Mouse (Mus musculus) C2C12 (cell line): ENCODE measurements around the gene Zbtb7b. TPM values are rescaled to one million over a fixed set of nuclear protein-coding genes. Genes with fewer than 3 reads are reported as not detected.
"Not testable (repeated sequence)": the region's sequence is repeated elsewhere in the genome, so short reads cannot be mapped to it uniquely, and the experiment has no call there.

ENCODE experiments used
- H3K27me3 ChIP-seq: one replicate; pipeline ENCODE4 v1.6.1; 2011; ENCODE audit not compliant: control insufficient read depth, insufficient read depth, insufficient read length
- H3K36me3 ChIP-seq: one replicate; pipeline ENCODE4 v1.6.1; 2011; ENCODE audit not compliant: control insufficient read depth, insufficient read depth
- H3K4me3 ChIP-seq: one replicate; pipeline ENCODE4 v1.5.1; 2011; ENCODE audit warnings: mild to moderate bottlenecking, control low read depth; ENCODE audit not compliant: poor library complexity, insufficient read depth, severe bottlenecking
- H3K79me2 ChIP-seq: one replicate; pipeline ENCODE4 v1.6.1; 2011; ENCODE audit not compliant: control insufficient read depth, insufficient read depth
- H3K79me3 ChIP-seq: one replicate; pipeline ENCODE4 v1.6.1; 2011; ENCODE audit warnings: low read depth, control low read depth
- H3ac ChIP-seq: one replicate; pipeline ENCODE3; 2011; ENCODE audit warnings: low read depth; ENCODE audit not compliant: control insufficient read depth, insufficient read length
- CEBPB ChIP-seq: IDR thresholded peaks from one replicate; pipeline ENCODE4 v1.6.1; 2011; ENCODE audit warnings: low read depth, mild to moderate bottlenecking, control low read depth, moderate library complexity
- CTCF ChIP-seq: IDR thresholded peaks from one replicate; pipeline ENCODE4 v1.5.1; 2011; ENCODE audit not compliant: control insufficient read depth, insufficient read depth, insufficient read length
- FOSL1 ChIP-seq: IDR thresholded peaks from one replicate; pipeline ENCODE4 v1.8.0; 2011; ENCODE audit warnings: mild to moderate bottlenecking, low read length; ENCODE audit not compliant: poor library complexity, insufficient read depth, severe bottlenecking
- MAX ChIP-seq: IDR thresholded peaks from one replicate; pipeline ENCODE4 v1.6.1; 2011; ENCODE audit warnings: mild to moderate bottlenecking, control low read depth
- MYOD1 ChIP-seq: IDR thresholded peaks from one replicate; pipeline ENCODE4 v1.6.1; 2011; ENCODE audit warnings: low read depth; ENCODE audit not compliant: control insufficient read depth, insufficient read length
- MYOG ChIP-seq: IDR thresholded peaks from one replicate; pipeline ENCODE4 v1.6.1; 2011; ENCODE audit not compliant: control insufficient read depth, insufficient read length; ENCODE audit errors: extremely low read depth
- USF1 ChIP-seq: IDR thresholded peaks from one replicate; pipeline ENCODE4 v1.6.1; 2011; ENCODE audit warnings: low read depth, mild to moderate bottlenecking, control low read depth, moderate library complexity
- polyA plus RNA-seq: library from polyadenylated mRNA; unstranded; fragments of >200 nt; fragmentation: generic; extraction: Trizol; gene quantifications from one replicate; pipeline ENCODE4 v1.2.1, GENCODE M21; 2012; ENCODE audit warnings: missing spikeins

The Zbtb7b gene
- polyA plus RNA-seq, 1 experiment, result 29.5 TPM

GRCm38 (mm10) chr3:89434532-89434931 lies 40.0 kb upstream of the Zbtb7b start:
- peaks cover 35% of the 10 kb centered on the region for H3K79me3 ChIP-seq
- H3K4me3 ChIP-seq, result no peak overlapping the region
- no peak overlapping the region for H3ac ChIP-seq

GRCm38 (mm10) chr3:89432606-89433005 lies 38.0 kb upstream of the Zbtb7b start:
- Histone ChIP-seq H3K79me3 (peaks cover 33% of the 10 kb centered on the region), H3K36me3 (peaks cover 30% of the 10 kb centered on the region), H3K27me3 (no peaks in the 10 kb centered on the region), H3K79me2 (peaks cover 48% of the 10 kb centered on the region), H3ac (no peak overlapping the region), H3K4me3 (no peak overlapping the region)
- no peak for TF ChIP-seq MYOD1
- TF ChIP-seq CEBPB, result no peak
- TF ChIP-seq MYOG, result no peak
- TF ChIP-seq CTCF, result no peak
- no peak for TF ChIP-seq USF1
- TF ChIP-seq MAX, result no peak
- TF ChIP-seq FOSL1, result no peak

More at GRCm38 (mm10) chr3:89434532-89434931, 40.0 kb upstream of the Zbtb7b start:
- TF ChIP-seq MYOD1 (no peak), CTCF (no peak), MYOG (no peak), FOSL1 (no peak), USF1 (no peak), MAX (no peak), CEBPB (no peak)
- H3K36me3 ChIP-seq, result peaks cover 23% of the 10 kb centered on the region
- H3K79me2 ChIP-seq, result peaks cover 48% of the 10 kb centered on the region
- H3K27me3 ChIP-seq, result no peaks in the 10 kb centered on the region

DNA sequence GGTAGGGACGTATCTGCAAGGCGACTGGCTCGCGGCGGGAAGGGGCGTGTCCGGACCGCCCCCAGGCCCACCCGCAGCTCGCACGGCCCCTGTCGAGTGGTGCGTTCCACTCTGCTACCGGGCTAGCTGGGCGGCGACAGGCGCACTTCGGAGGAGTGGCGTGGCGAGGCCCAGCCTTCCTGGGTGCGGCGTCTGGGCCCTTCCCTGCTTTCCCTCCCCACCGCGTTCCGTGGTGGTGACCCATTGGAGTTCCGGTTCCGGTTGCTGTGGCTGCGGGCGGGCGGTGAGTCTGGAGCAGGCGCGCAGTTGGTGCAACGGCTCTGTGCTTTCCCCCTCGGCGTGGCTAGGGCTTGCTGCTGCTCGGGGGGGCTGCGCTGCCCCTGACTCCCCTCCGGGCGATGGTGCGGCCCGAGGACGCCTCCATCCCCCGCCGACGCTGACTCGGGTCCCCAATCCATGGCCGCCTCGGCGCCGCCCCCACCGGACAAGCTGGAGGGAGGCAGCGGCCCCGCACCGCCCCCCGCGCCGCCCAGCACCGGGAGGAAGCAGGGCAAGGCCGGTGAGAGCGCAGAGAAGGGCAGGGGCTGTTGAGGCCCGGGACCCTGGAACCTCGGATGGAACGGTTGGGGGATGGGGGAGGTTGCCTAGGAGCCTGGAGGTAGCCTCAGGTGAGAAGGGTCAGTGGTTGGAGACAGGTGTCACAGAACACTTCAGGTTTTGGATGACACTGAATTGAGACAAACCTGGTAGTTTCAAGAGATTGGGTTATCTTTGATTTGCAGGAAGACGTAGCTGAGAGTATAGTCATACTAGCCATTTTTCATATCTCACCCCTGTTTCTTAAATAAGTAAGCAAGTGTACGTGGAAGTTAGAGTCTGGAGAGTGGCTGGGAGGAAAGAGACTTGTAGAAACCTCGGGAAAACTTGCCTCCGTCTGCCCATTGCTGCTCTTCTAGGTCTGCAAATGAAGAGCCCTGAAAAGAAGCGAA lies 35.9 kb upstream of the Zbtb7b start, which contains the start of gene Pygo2:
Gene Pygo2, plus strand, starts transcription at position 44 of the 989 bp plus-strand sequence.
- no peaks in the 10 kb centered on the region for H3K27me3 ChIP-seq
- peak within 1 kb of the TSS; percentile 94 for H3ac ChIP-seq
- H3K79me2 ChIP-seq, result peaks cover 48% of the 10 kb centered on the region
- peak; percentile 14 for TF ChIP-seq MYOG
- TF ChIP-seq CTCF, result no peak
- no peak for TF ChIP-seq USF1
- TF ChIP-seq MYOD1, result no peak
- no peak for TF ChIP-seq MAX
- peaks cover 49% of the 10 kb centered on the region for H3K36me3 ChIP-seq
- peaks cover 33% of the 10 kb centered on the region for H3K79me3 ChIP-seq
- H3K4me3 ChIP-seq, result peak within 1 kb of the TSS; percentile 69

GRCm38 (mm10) chr3:89429021-89429420 lies 34.4 kb upstream of the Zbtb7b start:
- H3K27me3 ChIP-seq, H3ac ChIP-seq, H3K4me3 ChIP-seq: not testable (repeated sequence)
- H3K36me3 ChIP-seq, result peaks cover 59% of the 10 kb centered on the region
- peaks cover 33% of the 10 kb centered on the region for H3K79me3 ChIP-seq
- H3K79me2 ChIP-seq, result peaks cover 51% of the 10 kb centered on the region

- H3K79me3 ChIP-seq, result peaks cover 26% of the 10 kb centered on the region
- H3K27me3 ChIP-seq, result no peaks in the 10 kb centered on the region
- H3K36me3 ChIP-seq, result peaks cover 55% of the 10 kb centered on the region
- no peak overlapping the region for H3K4me3 ChIP-seq
- H3K79me2 ChIP-seq, result peaks cover 51% of the 10 kb centered on the region
- TF ChIP-seq USF1 (no peak), CTCF (no peak), CEBPB (no peak), MYOD1 (no peak), FOSL1 (no peak), MYOG (no peak)
- H3ac ChIP-seq, result no peak overlapping the region
Measured at GRCm38 (mm10) chr3:89425876-89426275, 31.3 kb upstream of the Zbtb7b start.

DNA sequence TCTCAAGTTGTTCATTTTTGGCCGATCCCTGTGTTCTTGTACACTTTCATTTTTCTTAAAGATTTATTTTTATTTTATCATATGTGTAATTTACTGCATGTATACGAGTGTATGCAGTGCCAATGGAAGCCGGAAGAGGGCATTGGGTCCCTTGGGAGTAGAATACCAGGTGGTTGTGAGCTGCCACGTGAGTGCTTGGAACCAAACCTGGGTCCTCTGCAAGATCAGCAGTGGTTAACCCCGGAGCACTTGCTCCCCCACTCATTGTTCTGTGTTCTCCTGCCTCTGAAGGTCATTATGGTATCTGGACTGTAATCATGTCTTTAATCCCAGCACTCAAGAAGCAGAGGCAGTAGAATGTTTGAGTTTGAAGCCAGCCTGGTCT lies 30.6 kb upstream of the Zbtb7b start:
- H3K27me3 ChIP-seq, result no peaks in the 10 kb centered on the region
- H3ac ChIP-seq, result no peak overlapping the region
- TF ChIP-seq CTCF (no peak), MYOD1 (no peak), FOSL1 (no peak), USF1 (no peak), MAX (no peak), CEBPB (no peak), MYOG (no peak)
- peaks cover 27% of the 10 kb centered on the region for H3K79me3 ChIP-seq
- no peak overlapping the region for H3K4me3 ChIP-seq
- H3K79me2 ChIP-seq, result peaks cover 52% of the 10 kb centered on the region
- H3K36me3 ChIP-seq, result peaks cover 55% of the 10 kb centered on the region
